Mouse (Mus musculus): ENCODE data around the gene Car5a. TPM values are rescaled to one million over a fixed set of nuclear protein-coding genes. Genes with fewer than 3 reads are reported as not detected.
A peak's percentile ranks its signal among the peaks of the same experiment; 100 is the strongest.

The Car5a gene
- polyA plus RNA-seq, 1 experiment from 2014 or later: 0.12 TPM

DNA sequence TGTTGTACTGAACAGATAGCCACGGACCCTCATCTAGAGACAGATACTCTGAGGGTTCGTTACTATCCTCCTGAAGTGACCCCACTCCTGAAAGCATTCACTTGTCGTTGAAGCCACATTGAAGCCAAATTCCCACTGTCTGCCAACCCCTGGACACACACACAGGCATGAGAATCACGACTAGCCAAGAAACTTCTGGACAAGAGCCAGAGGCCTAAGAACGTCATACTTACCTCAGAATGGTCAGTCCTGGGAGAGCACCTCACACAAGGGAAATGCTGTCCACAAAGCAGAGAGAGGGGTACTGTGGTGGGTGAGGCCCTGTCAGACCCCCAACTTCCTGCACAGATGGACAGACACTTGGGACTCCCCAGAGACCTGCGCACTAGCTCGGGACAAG lies 48.8 kb downstream of the Car5a start:
- Histone ChIP-seq H3K36me3 (peaks cover 33% of the 10 kb centered on the region), H3K4me1 (replicated peaks) (peaks cover 62% of the 10 kb centered on the region), H3K9me3 (no peaks in the 10 kb centered on the region), H3K4me3 (no peak overlapping the region), H3K27ac (peak overlapping the region; percentile 60), H3K27me3 (ENCODE audit: insufficient read depth, poor library complexity, severe bottlenecking) (no peaks in the 10 kb centered on the region)
- 78% methylated on average over 7 of the region's 7 CpGs for WGBS
- DNase-seq (ENCODE audit: low spot score): no peak

- no peaks in the 10 kb centered on the region for H3K9me3 ChIP-seq
- H3K36me3 ChIP-seq: peaks cover 55% of the 10 kb centered on the region
- H3K27ac ChIP-seq: no peak overlapping the region
- no peak for DNase-seq (ENCODE audit: low spot score)
- H3K4me3 ChIP-seq: no peak overlapping the region
- H3K4me1 ChIP-seq (replicated peaks): peaks cover 37% of the 10 kb centered on the region
- WGBS: 90% methylated on average over 5 of the region's 5 CpGs
- no peaks in the 10 kb centered on the region for H3K27me3 ChIP-seq (ENCODE audit: insufficient read depth, poor library complexity, severe bottlenecking)
Measured at GRCm38 (mm10) chr8:121892875-121893274, 51.8 kb downstream of the Car5a start.

GRCm38 (mm10) chr8:121889810-121890785 lies 54.6 kb downstream of the Car5a start:
- 81% methylated on average over 15 of the region's 15 CpGs for WGBS
- no peak for DNase-seq (ENCODE audit: low spot score)
- peaks cover 9% of the 10 kb centered on the region for H3K4me1 ChIP-seq (replicated peaks)
- no peak overlapping the region for H3K27ac ChIP-seq
- no peak overlapping the region for H3K4me3 ChIP-seq
- peaks cover 76% of the 10 kb centered on the region for H3K36me3 ChIP-seq
- H3K27me3 ChIP-seq (ENCODE audit: insufficient read depth, poor library complexity, severe bottlenecking): no peaks in the 10 kb centered on the region
- no peaks in the 10 kb centered on the region for H3K9me3 ChIP-seq

DNA sequence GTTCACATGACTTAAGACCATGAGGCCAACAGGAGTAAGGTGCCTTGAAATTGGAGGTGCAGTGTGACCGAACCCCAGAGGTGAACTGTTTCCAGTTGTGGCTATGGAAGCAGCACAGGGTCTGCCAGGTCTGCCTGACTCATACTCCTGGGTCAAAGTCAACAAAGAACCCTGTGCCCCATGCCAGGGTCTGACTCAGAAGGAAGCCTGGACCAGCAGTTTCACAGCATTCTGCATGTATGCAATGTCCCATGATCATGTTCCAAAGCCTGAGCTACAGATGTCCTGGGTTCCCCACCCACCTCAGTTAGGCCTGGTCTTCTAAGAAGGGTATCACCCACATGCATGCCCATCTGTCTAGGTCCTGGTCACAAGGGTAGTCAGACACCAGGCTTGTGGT lies 55.4 kb downstream of the Car5a start:
- 92% methylated on average over 1 of the region's 1 CpGs for WGBS
- Histone ChIP-seq H3K27ac (no peak overlapping the region), H3K4me1 (replicated peaks) (peaks cover 4% of the 10 kb centered on the region; the same call in 1 of the 2 replicates), H3K9me3 (no peaks in the 10 kb centered on the region), H3K4me3 (no peak overlapping the region), H3K36me3 (peaks cover 76% of the 10 kb centered on the region), H3K27me3 (ENCODE audit: insufficient read depth, poor library complexity, severe bottlenecking) (no peaks in the 10 kb centered on the region)
- no peak for DNase-seq (ENCODE audit: low spot score)

GRCm38 (mm10) chr8:121887547-121887946 lies 57.2 kb downstream of the Car5a start:
- peaks cover 81% of the 10 kb centered on the region for H3K36me3 ChIP-seq
- no peaks in the 10 kb centered on the region for H3K9me3 ChIP-seq
- 75% methylated on average over 1 of the region's 1 CpGs for WGBS
- no peak overlapping the region for H3K4me3 ChIP-seq
- no peak overlapping the region for H3K27ac ChIP-seq
- DNase-seq (ENCODE audit: low spot score): no peak
- no peaks in the 10 kb centered on the region for H3K4me1 ChIP-seq (replicated peaks)
- H3K27me3 ChIP-seq (ENCODE audit: insufficient read depth, poor library complexity, severe bottlenecking): no peaks in the 10 kb centered on the region

DNA sequence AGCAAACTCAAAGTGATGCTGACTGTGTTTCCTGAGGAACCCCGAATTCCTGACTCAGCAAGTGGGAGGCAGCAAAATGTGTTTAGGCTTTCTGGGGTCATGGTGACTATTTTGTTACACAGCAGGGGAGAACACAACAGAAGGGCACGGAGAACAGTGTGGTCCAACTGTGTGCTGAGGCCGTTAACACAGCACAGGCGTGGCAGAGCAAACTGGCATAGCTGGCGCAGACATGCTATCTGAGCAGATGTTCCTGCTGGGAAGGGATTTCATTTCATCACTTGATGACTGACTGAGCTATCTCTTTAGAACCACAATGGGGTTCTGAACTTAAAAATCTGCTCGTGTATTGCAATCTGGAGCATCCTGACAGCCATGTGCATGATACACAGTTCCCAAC lies 59.3 kb downstream of the Car5a start:
- 78% methylated on average over 6 of the region's 6 CpGs for WGBS
- H3K27ac ChIP-seq: no peak overlapping the region
- peaks cover 91% of the 10 kb centered on the region for H3K36me3 ChIP-seq
- H3K9me3 ChIP-seq: no peaks in the 10 kb centered on the region
- no peaks in the 10 kb centered on the region for H3K4me1 ChIP-seq (replicated peaks)
- no peak overlapping the region for H3K4me3 ChIP-seq
- DNase-seq (ENCODE audit: low spot score): no peak
- H3K27me3 ChIP-seq (ENCODE audit: insufficient read depth, poor library complexity, severe bottlenecking): no peaks in the 10 kb centered on the region

DNA sequence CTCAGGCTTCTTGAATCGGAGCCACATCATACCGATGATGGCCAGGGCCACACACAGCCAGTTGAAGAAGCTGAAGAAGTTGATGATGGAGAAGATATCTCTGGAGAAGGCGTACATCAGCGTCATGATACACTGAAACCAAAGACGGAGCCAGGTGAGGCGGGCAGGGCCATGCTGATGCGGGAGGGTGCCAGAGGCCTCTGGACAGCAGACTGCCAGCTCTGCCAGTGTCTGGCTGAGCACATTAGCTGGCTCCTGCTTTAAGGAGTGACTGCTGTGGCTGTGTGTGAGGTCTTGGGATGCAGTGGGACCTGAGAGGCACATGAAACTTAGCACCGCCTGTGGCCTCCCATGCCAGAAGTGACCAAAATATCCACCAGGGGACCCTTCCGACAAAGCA lies 59.7 kb downstream of the Car5a start:
- H3K9me3 ChIP-seq: no peaks in the 10 kb centered on the region
- WGBS: 96% methylated on average over 9 of the region's 9 CpGs
- no peak for DNase-seq (ENCODE audit: low spot score)
- H3K27ac ChIP-seq: no peak overlapping the region
- peaks cover 93% of the 10 kb centered on the region for H3K36me3 ChIP-seq
- no peaks in the 10 kb centered on the region for H3K4me1 ChIP-seq (replicated peaks)
- no peaks in the 10 kb centered on the region for H3K27me3 ChIP-seq (ENCODE audit: insufficient read depth, poor library complexity, severe bottlenecking)
- no peak overlapping the region for H3K4me3 ChIP-seq

DNA sequence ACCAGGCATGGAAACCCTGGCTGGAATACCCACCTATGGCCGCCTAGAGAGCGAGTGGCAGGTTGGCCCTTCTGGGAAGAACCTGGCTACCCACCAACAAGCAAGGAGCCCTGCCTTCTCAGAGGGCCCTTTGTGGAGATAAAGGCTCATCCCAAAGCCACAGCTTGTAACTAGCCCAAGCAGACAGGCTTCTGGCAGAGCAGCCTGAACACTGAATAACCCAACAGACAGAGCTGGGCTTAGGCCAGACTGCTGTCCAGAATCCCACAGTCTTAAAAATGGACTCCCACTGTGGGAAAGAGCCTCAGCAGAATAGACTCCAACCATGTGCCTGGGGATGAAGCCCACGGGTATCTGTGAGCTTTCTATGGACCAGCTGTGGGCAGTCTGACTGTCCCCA lies 60.5 kb downstream of the Car5a start:
- no peaks in the 10 kb centered on the region for H3K9me3 ChIP-seq
- no peak overlapping the region for H3K27ac ChIP-seq
- H3K27me3 ChIP-seq (ENCODE audit: insufficient read depth, poor library complexity, severe bottlenecking): no peaks in the 10 kb centered on the region
- H3K4me3 ChIP-seq: no peak overlapping the region
- H3K4me1 ChIP-seq (replicated peaks): no peaks in the 10 kb centered on the region
- 86% methylated on average over 3 of the region's 3 CpGs for WGBS
- no peak for DNase-seq (ENCODE audit: low spot score)
- peaks cover 89% of the 10 kb centered on the region for H3K36me3 ChIP-seq

- Histone ChIP-seq H3K4me3 (no peak overlapping the region), H3K27me3 (ENCODE audit: insufficient read depth, poor library complexity, severe bottlenecking) (no peaks in the 10 kb centered on the region), H3K36me3 (peaks cover 68% of the 10 kb centered on the region), H3K4me1 (replicated peaks) (0 out of 2 replicates have a peak, but pooled peaks cover 6% of the 10 kb centered on the region), H3K27ac (no peak overlapping the region; the same call in 1 of the 2 replicates), H3K9me3 (no peaks in the 10 kb centered on the region)
- 85% methylated on average over 5 of the region's 5 CpGs for WGBS
- no peak for DNase-seq (ENCODE audit: low spot score)
Measured at GRCm38 (mm10) chr8:121881921-121882320, 62.8 kb downstream of the Car5a start.

DNA sequence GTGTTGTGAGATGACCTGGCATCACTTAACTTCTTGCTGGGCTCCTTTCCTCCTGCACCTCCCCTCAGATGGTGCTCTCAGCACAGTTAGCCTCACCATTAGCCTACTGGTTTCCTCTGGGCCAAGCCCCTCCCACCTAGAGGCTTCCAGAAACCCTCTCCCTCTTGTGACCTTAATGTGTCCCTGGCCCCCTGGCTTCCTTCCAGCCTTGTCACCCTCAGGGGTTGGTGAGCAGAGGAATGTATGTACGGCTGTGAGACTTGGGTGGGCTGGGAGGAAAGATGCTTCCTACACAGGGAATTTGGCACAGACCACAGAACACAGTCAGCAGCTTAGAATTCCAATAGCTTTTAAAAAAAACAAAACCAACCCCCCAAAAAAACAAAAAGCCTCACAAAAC lies 63.9 kb downstream of the Car5a start:
- Histone ChIP-seq H3K27me3 (ENCODE audit: insufficient read depth, poor library complexity, severe bottlenecking) (no peaks in the 10 kb centered on the region), H3K4me3 (no peak overlapping the region), H3K9me3 (no peaks in the 10 kb centered on the region), H3K36me3 (peaks cover 57% of the 10 kb centered on the region), H3K4me1 (replicated peaks) (0 out of 2 replicates have a peak, but pooled peaks cover 6% of the 10 kb centered on the region), H3K27ac (no peak overlapping the region)
- DNase-seq (ENCODE audit: low spot score): no peak
- WGBS: 69% methylated on average over 1 of the region's 1 CpGs

- H3K36me3 ChIP-seq: peaks cover 46% of the 10 kb centered on the region
- DNase-seq (ENCODE audit: low spot score): no peak
- 0 out of 2 replicates have a peak, but pooled peaks cover 6% of the 10 kb centered on the region for H3K4me1 ChIP-seq (replicated peaks)
- H3K27ac ChIP-seq: no peak overlapping the region
- H3K4me3 ChIP-seq: no peak overlapping the region
- 86% methylated on average over 3 of the region's 3 CpGs for WGBS
- H3K9me3 ChIP-seq: no peaks in the 10 kb centered on the region
- no peaks in the 10 kb centered on the region for H3K27me3 ChIP-seq (ENCODE audit: insufficient read depth, poor library complexity, severe bottlenecking)
Measured at GRCm38 (mm10) chr8:121879712-121880111, 65.0 kb downstream of the Car5a start.

DNA sequence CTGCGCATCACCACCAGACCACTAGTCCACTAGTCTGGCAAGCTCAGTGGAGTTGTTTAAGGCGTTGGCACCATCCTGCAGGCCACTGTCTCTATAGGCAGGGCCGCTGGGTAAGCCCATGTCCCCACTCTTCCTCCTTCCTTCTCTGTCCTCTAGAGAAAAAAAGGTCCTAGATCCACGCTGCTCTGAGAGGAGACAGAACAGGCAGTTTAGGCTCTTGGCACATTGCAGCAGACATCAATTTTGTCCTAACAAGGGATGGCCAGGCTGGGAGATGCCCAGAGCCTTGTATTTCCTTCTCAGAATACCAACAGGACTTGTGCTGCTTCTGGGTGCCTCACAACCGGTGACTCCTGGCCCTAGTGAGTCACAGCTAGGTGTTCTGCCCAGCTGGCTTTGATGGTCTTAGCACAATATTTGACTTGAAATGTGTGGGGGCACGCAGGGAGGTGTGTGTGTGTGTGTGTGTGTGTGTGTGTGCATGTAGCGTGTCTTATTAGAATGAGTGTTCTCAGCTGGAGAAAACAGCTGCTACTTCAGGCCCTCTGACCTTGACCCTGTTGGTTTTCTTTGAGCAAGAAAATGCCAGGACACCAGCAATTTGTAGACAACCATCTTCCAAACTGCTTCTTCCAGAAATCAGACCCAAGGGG lies 66.8 kb downstream of the Car5a start:
- Histone ChIP-seq H3K27me3 (ENCODE audit: insufficient read depth, poor library complexity, severe bottlenecking) (no peaks in the 10 kb centered on the region), H3K9me3 (no peaks in the 10 kb centered on the region), H3K4me3 (no peak overlapping the region), H3K36me3 (peaks cover 29% of the 10 kb centered on the region), H3K27ac (no peak overlapping the region), H3K4me1 (replicated peaks) (0 out of 2 replicates have a peak, but pooled peaks cover 12% of the 10 kb centered on the region)
- 89% methylated on average over 7 of the region's 7 CpGs for WGBS
- DNase-seq (ENCODE audit: low spot score): no peak

GRCm38 (mm10) chr8:121877212-121877611 lies 67.5 kb downstream of the Car5a start:
- Histone ChIP-seq H3K9me3 (no peaks in the 10 kb centered on the region), H3K27ac (no peak overlapping the region), H3K4me1 (replicated peaks) (peaks cover 17% of the 10 kb centered on the region), H3K36me3 (peaks cover 21% of the 10 kb centered on the region), H3K27me3 (ENCODE audit: insufficient read depth, poor library complexity, severe bottlenecking) (0 out of 2 replicates have a peak, but pooled peaks cover 6% of the 10 kb centered on the region), H3K4me3 (no peak overlapping the region)
- DNase-seq (ENCODE audit: low spot score): no peak
- WGBS: 81% methylated on average over 5 of the region's 5 CpGs
